Mouse (Mus musculus): ENCODE data around the gene Col4a5. TPM values are rescaled to one million over a fixed set of nuclear protein-coding genes. Genes with fewer than 3 reads are reported as not detected.

The Col4a5 gene
- total and polyA plus RNA-seq, 3 experiments: not detected

- TF ChIP-seq SIN3A (IDR thresholded peaks at IDR 0.05; ENCODE audit: low read length) (no peak), POLR2AphosphoS2 (IDR thresholded peaks at IDR 0.05; ENCODE audit: low read length) (no peak), MXI1 (IDR thresholded peaks at IDR 0.05; ENCODE audit: low read depth, low read length) (no peak), JUND (IDR thresholded peaks at IDR 0.05; ENCODE audit: low read depth, low read length) (no peak), TAL1 (IDR thresholded peaks at IDR 0.05; ENCODE audit: low read length) (no peak), ZC3H11A (IDR thresholded peaks at IDR 0.05; ENCODE audit: low read depth, low read length) (no peak), MYB (IDR thresholded peaks at IDR 0.05; ENCODE audit: low read depth, low read length) (no peak)
Observed at GRCm38 (mm10) chrX:141494545-141494944, 19.4 kb downstream of the Col4a5 start.

GRCm38 (mm10) chrX:141503125-141503524, 27.9 kb downstream of the Col4a5 start:
- Histone ChIP-seq H3K79me2 (ENCODE audit: control insufficient read depth, insufficient read depth, low read length, poor library complexity) (no peaks in the 10 kb centered on the region), H3K9me3 (replicated peaks; ENCODE audit: insufficient read depth, low read length) (no peaks in the 10 kb centered on the region), H3K36me3 (ENCODE audit: control insufficient read depth in 1 of 2, insufficient read depth in 2 of 2, low read length in 2 of 2) (no peaks in the 10 kb centered on the region), H3K27me3 (ENCODE audit: control insufficient read depth in 1 of 2, insufficient read depth in 2 of 2, low read length in 2 of 2) (no peaks in the 10 kb centered on the region), H3K4me1 (ENCODE audit: control insufficient read depth in 1 of 2, insufficient read depth in 2 of 2, low read length in 2 of 2) (no peaks in the 10 kb centered on the region), H3K9ac (ENCODE audit: control insufficient read depth, low read depth, low read length, poor library complexity, severe bottlenecking) (no peak overlapping the region), H3K27ac (ENCODE audit: control insufficient read depth, low read depth, low read length) (no peak overlapping the region), H3K4me3 (ENCODE audit: control insufficient read depth in 1 of 2, insufficient read depth in 1 of 2, low read depth in 2 of 2, low read length in 2 of 2) (no peak overlapping the region)
- no peak for DNase-seq (ENCODE audit: low read depth, low spot score)
- TF ChIP-seq ETS1 (IDR thresholded peaks at IDR 0.05; ENCODE audit: low read depth, low read length): no peak
- TF ChIP-seq NELFE (IDR thresholded peaks at IDR 0.05; ENCODE audit: low read depth, low read length): no peak

More at GRCm38 (mm10) chrX:141494545-141494944, 19.4 kb downstream of the Col4a5 start:
- H3K79me2 ChIP-seq (ENCODE audit: control insufficient read depth, insufficient read depth, low read length, poor library complexity): no peaks in the 10 kb centered on the region
- no peaks in the 10 kb centered on the region for H3K9me3 ChIP-seq (replicated peaks; ENCODE audit: insufficient read depth, low read length)
- no peak overlapping the region for H3K27ac ChIP-seq (ENCODE audit: control insufficient read depth, low read depth, low read length)
- H3K27me3 ChIP-seq (ENCODE audit: control insufficient read depth in 1 of 2, insufficient read depth in 2 of 2, low read length in 2 of 2): no peaks in the 10 kb centered on the region; a peak in 1 of 4 replicates
- no peak overlapping the region for H3K4me3 ChIP-seq (ENCODE audit: control insufficient read depth in 1 of 2, insufficient read depth in 1 of 2, low read depth in 2 of 2, low read length in 2 of 2)
- no peak for DNase-seq (ENCODE audit: low read depth, low spot score)
- no peak overlapping the region for H3K9ac ChIP-seq (ENCODE audit: control insufficient read depth, low read depth, low read length, poor library complexity, severe bottlenecking)
- no peaks in the 10 kb centered on the region for H3K4me1 ChIP-seq (ENCODE audit: control insufficient read depth in 1 of 2, insufficient read depth in 2 of 2, low read length in 2 of 2)
- no peaks in the 10 kb centered on the region for H3K36me3 ChIP-seq (ENCODE audit: control insufficient read depth in 1 of 2, insufficient read depth in 2 of 2, low read length in 2 of 2)

- Histone ChIP-seq H3K36me3 (ENCODE audit: control insufficient read depth in 1 of 2, insufficient read depth in 2 of 2, low read length in 2 of 2) (no peaks in the 10 kb centered on the region), H3K9ac (ENCODE audit: control insufficient read depth, low read depth, low read length, poor library complexity, severe bottlenecking) (no peak overlapping the region), H3K79me2 (ENCODE audit: control insufficient read depth, insufficient read depth, low read length, poor library complexity) (no peaks in the 10 kb centered on the region), H3K4me1 (ENCODE audit: control insufficient read depth in 1 of 2, insufficient read depth in 2 of 2, low read length in 2 of 2) (no peaks in the 10 kb centered on the region), H3K9me3 (replicated peaks; ENCODE audit: insufficient read depth, low read length) (no peaks in the 10 kb centered on the region), H3K27ac (ENCODE audit: control insufficient read depth, low read depth, low read length) (no peak overlapping the region), H3K27me3 (ENCODE audit: control insufficient read depth in 1 of 2, insufficient read depth in 2 of 2, low read length in 2 of 2) (no peaks in the 10 kb centered on the region), H3K4me3 (ENCODE audit: control insufficient read depth in 1 of 2, insufficient read depth in 1 of 2, low read depth in 2 of 2, low read length in 2 of 2) (no peak overlapping the region)
- TF ChIP-seq GATA1 (IDR thresholded peaks at IDR 0.05; ENCODE audit: low read depth, low read length) (no peak), MAFK (IDR thresholded peaks at IDR 0.05; ENCODE audit: borderline replicate concordance, low read depth, low read length) (no peak), MYC (IDR thresholded peaks at IDR 0.05; ENCODE audit: low read depth, low read length) (no peak), RCOR1 (IDR thresholded peaks at IDR 0.05; ENCODE audit: low read depth, low read length) (no peak), MAZ (IDR thresholded peaks at IDR 0.05; ENCODE audit: low read depth, low read length) (no peak), POLR2A (IDR thresholded peaks at IDR 0.05; ENCODE audit: control insufficient read depth in 1 of 2, insufficient read depth in 1 of 2, low read depth in 1 of 2, low read length in 2 of 2, poor library complexity in 1 of 2) (no peak), POLR2AphosphoS2 (IDR thresholded peaks at IDR 0.05; ENCODE audit: low read length) (no peak), CHD1 (IDR thresholded peaks at IDR 0.05; ENCODE audit: low read depth, low read length) (no peak), MEF2A (IDR thresholded peaks at IDR 0.05; ENCODE audit: extremely low read depth, insufficient replicate concordance, low read depth, low read length, poor library complexity, severe bottlenecking) (no peak), SMC3 (IDR thresholded peaks at IDR 0.05; ENCODE audit: low read depth, low read length) (no peak), JUND (IDR thresholded peaks at IDR 0.05; ENCODE audit: low read depth, low read length) (no peak), TCF12 (IDR thresholded peaks at IDR 0.05; ENCODE audit: low read depth, low read length) (no peak), USF1 (IDR thresholded peaks at IDR 0.05; ENCODE audit: low read depth, low read length) (no peak), SIN3A (IDR thresholded peaks at IDR 0.05; ENCODE audit: low read length) (no peak), KAT2A (conservative IDR thresholded peaks at IDR 0.05; ENCODE audit: low read depth, low read length) (no peak), USF2 (IDR thresholded peaks at IDR 0.05; ENCODE audit: borderline replicate concordance in 1 of 2, insufficient read depth in 1 of 2, low read depth in 1 of 2, low read length in 2 of 2) (no peak), ZKSCAN1 (IDR thresholded peaks at IDR 0.05; ENCODE audit: low read depth, low read length) (no peak), POLR2AphosphoS5 (IDR thresholded peaks at IDR 0.05; ENCODE audit: borderline replicate concordance, low read depth, low read length) (no peak), UBTF (IDR thresholded peaks at IDR 0.05; ENCODE audit: borderline replicate concordance, insufficient read depth, low read depth, low read length) (no peak), MAX (IDR thresholded peaks at IDR 0.05; ENCODE audit: low read length) (no peak)
- DNase-seq (ENCODE audit: low read depth, low spot score): no peak
Observed at GRCm38 (mm10) chrX:141533447-141533846, 58.3 kb downstream of the Col4a5 start.
